Mouse (Mus musculus) heart, postnatal 0 days (tissue): ENCODE data around the gene Coa5. TPM values are rescaled to one million over a fixed set of nuclear protein-coding genes. Genes with fewer than 3 reads are reported as not detected.

Experiments
- ATAC-seq: fragments of 200-750 bp; cut with Nextera tagmentation; 2 replicates; pipeline ENCODE4 v1.8.0; 2017; ENCODE audit warnings: low read depth, moderate number of reproducible peaks, moderate library complexity; ENCODE audit not compliant: insufficient read depth
- DNase-seq: peaks from one replicate; pipeline ENCODE4 v3.0.0-alpha.2; 2016; ENCODE audit warnings: low spot score
- H3K27ac ChIP-seq: fragments of 300-500 bp; sonication (generic); 2 replicates; pipeline ENCODE4 v1.5.1; 2014; ENCODE audit warnings: low read depth, mild to moderate bottlenecking
- H3K27me3 ChIP-seq: fragments of 300-500 bp; sonication (generic); 2 replicates; pipeline ENCODE4 v1.6.1; 2014; ENCODE audit warnings: low read length, mixed read lengths; ENCODE audit not compliant: control insufficient read depth, insufficient read depth
- H3K36me3 ChIP-seq: fragments of 300-500 bp; sonication (generic); replicated peaks from 2 replicates; pipeline ENCODE4 v1.6.1; 2014; ENCODE audit warnings: low read length, mixed read lengths; ENCODE audit not compliant: control insufficient read depth, insufficient read depth
- H3K4me1 ChIP-seq: fragments of 300-500 bp; sonication (generic); 2 replicates; pipeline ENCODE4 v1.6.1; 2014; ENCODE audit warnings: antibody characterized with exemption; ENCODE audit not compliant: control insufficient read depth, insufficient read depth
- H3K4me2 ChIP-seq: fragments of 300-500 bp; sonication (generic); 2 replicates; pipeline ENCODE4 v1.6.1; 2014; ENCODE audit warnings: low read depth, mild to moderate bottlenecking, low read length, moderate library complexity
- H3K4me3 ChIP-seq: fragments of 300-500 bp; sonication (generic); 2 replicates; pipeline ENCODE4 v1.5.1; 2014; ENCODE audit warnings: low read depth, low read length
- H3K9ac ChIP-seq: fragments of 300-500 bp; sonication (generic); replicated peaks from 2 replicates; pipeline ENCODE4 v1.6.1; 2014; ENCODE audit warnings: low read depth, low read length, mixed read lengths
- H3K9me3 ChIP-seq: fragments of 300-500 bp; sonication (generic); replicated peaks from 2 replicates; pipeline ENCODE4 v1.6.1; 2016; ENCODE audit warnings: low read length; ENCODE audit not compliant: control insufficient read depth
- CTCF ChIP-seq: IDR thresholded peaks from 2 replicates; pipeline ENCODE4 v1.5.1; 2016; ENCODE audit warnings: antibody characterized with exemption, control low read depth, low read depth
- EP300 ChIP-seq: IDR thresholded peaks from 2 replicates; pipeline ENCODE4 v1.6.1; 2016; ENCODE audit warnings: antibody characterized with exemption, low read depth
- WGBS: fragments of 180-500 bp; shearing (Covaris S2); extraction: QIAGEN DNeasy Blood & Tissue Kit; methylation state at CpG from one replicate; pipeline ENCODE4 v1.1.7; 2014; 5-methylcytosine and 5-hydroxymethylcytosine counted together
- polyA plus RNA-seq: library from polyadenylated mRNA; unstranded; fragments of >200 nt; fragmentation: Nextera tagmentation; extraction: Ambion mirVana; gene quantifications from 2 replicates; pipeline ENCODE4 v1.2.1, GENCODE M21; 2015
- total RNA-seq: library from RNA; depleted of rRNA; stranded (reverse); fragments of >200 nt; gene quantifications from 2 replicates; pipeline ENCODE4 v1.2.3, GENCODE M21; 2014; ENCODE audit warnings: low replicate concordance

Gene Coa5
- total and polyA plus RNA-seq, 2 experiments from 2014 or later, result 60.1 to 65.0 TPM

GRCm38 (mm10) chr1:37407228-37407627 lies 22.7 kb downstream of the Coa5 start:
- ATAC-seq (no peak), DNase-seq (no peak)
- 79% methylated on average over 8 of the region's 8 CpGs for WGBS
- H3K36me3 ChIP-seq, result 0 out of 2 replicates have a peak, but pooled peaks cover 9% of the 10 kb centered on the region
- H3K4me2 ChIP-seq, result no peak overlapping the region
- no peaks in the 10 kb centered on the region for H3K9me3 ChIP-seq
- TF ChIP-seq EP300 (no peak), CTCF (no peak)
- H3K27me3 ChIP-seq, result no peaks in the 10 kb centered on the region
- H3K4me1 ChIP-seq, result no peaks in the 10 kb centered on the region
- no peak overlapping the region for H3K4me3 ChIP-seq
- no peak overlapping the region for H3K9ac ChIP-seq
- no peak overlapping the region for H3K27ac ChIP-seq

- Histone ChIP-seq H3K27me3 (no peaks in the 10 kb centered on the region), H3K9ac (no peak overlapping the region), H3K4me1 (no peaks in the 10 kb centered on the region), H3K9me3 (no peaks in the 10 kb centered on the region), H3K4me2 (no peak overlapping the region), H3K36me3 (0 out of 2 replicates have a peak, but pooled peaks cover 9% of the 10 kb centered on the region), H3K4me3 (no peak overlapping the region), H3K27ac (no peak overlapping the region)
- 80% methylated on average over 2 of the region's 2 CpGs for WGBS
- ATAC-seq (no peak), DNase-seq (no peak)
- TF ChIP-seq EP300 (no peak), CTCF (no peak)
Measured at GRCm38 (mm10) chr1:37405137-37405536, 24.8 kb downstream of the Coa5 start.

GRCm38 (mm10) chr1:37401687-37402086 lies 28.2 kb downstream of the Coa5 start:
- TF ChIP-seq EP300 (no peak), CTCF (peak; percentile 83)
- peak; percentile 57 for DNase-seq

GRCm38 (mm10) chr1:37399734-37400133 lies 30.2 kb downstream of the Coa5 start:
- H3K4me3 ChIP-seq, result no peak overlapping the region
- no peak overlapping the region for H3K27ac ChIP-seq
- no peaks in the 10 kb centered on the region; the same call in 1 of the 2 replicates for H3K4me1 ChIP-seq
- no peaks in the 10 kb centered on the region for H3K9me3 ChIP-seq
- WGBS, result 39% methylated on average over 8 of the region's 8 CpGs
- H3K9ac ChIP-seq, result no peak overlapping the region
- no peak for TF ChIP-seq EP300
- no peak for TF ChIP-seq CTCF
- ATAC-seq (peak; percentile 50; the same call in 1 of the 2 replicates), DNase-seq (peak; percentile 30)
- H3K4me2 ChIP-seq, result 0 out of 2 replicates have a peak overlapping the region, but pooled peaks have one; percentile 13
- H3K36me3 ChIP-seq, result peaks cover 15% of the 10 kb centered on the region
- no peaks in the 10 kb centered on the region for H3K27me3 ChIP-seq

More at GRCm38 (mm10) chr1:37401687-37402086, 28.2 kb downstream of the Coa5 start:
- no peak overlapping the region for H3K27ac ChIP-seq
- H3K9me3 ChIP-seq, result no peaks in the 10 kb centered on the region
- H3K4me2 ChIP-seq, result no peak overlapping the region
- no peak overlapping the region for H3K4me3 ChIP-seq
- H3K36me3 ChIP-seq, result peaks cover 5% of the 10 kb centered on the region
- WGBS, result 44% methylated on average over 4 of the region's 4 CpGs
- peak; percentile 39; the same call in 1 of the 2 replicates for ATAC-seq
- H3K27me3 ChIP-seq, result no peaks in the 10 kb centered on the region
- no peak overlapping the region for H3K9ac ChIP-seq
- no peaks in the 10 kb centered on the region; the same call in 1 of the 2 replicates for H3K4me1 ChIP-seq

- no peaks in the 10 kb centered on the region; the same call in 1 of the 2 replicates for H3K4me1 ChIP-seq
- TF ChIP-seq EP300, result no peak
- no peak for TF ChIP-seq CTCF
- DNase-seq, result no peak
- H3K9ac ChIP-seq, result no peak overlapping the region
- H3K27me3 ChIP-seq, result no peaks in the 10 kb centered on the region
- no peak overlapping the region for H3K27ac ChIP-seq
- no peaks in the 10 kb centered on the region for H3K9me3 ChIP-seq
- H3K4me3 ChIP-seq, result no peak overlapping the region
- no peak overlapping the region for H3K4me2 ChIP-seq
- H3K36me3 ChIP-seq, result peaks cover 12% of the 10 kb centered on the region
- ATAC-seq, result no peak
- 60% methylated on average over 3 of the region's 3 CpGs for WGBS
Measured at GRCm38 (mm10) chr1:37398961-37399360, 30.9 kb downstream of the Coa5 start.

- Histone ChIP-seq H3K9me3 (no peaks in the 10 kb centered on the region), H3K9ac (no peak overlapping the region), H3K27me3 (no peaks in the 10 kb centered on the region), H3K4me1 (no peaks in the 10 kb centered on the region; the same call in 1 of the 2 replicates), H3K4me2 (no peak overlapping the region), H3K4me3 (no peak overlapping the region), H3K27ac (no peak overlapping the region), H3K36me3 (peaks cover 12% of the 10 kb centered on the region)
- DNase-seq, result no peak
- ATAC-seq, result no peak
- TF ChIP-seq CTCF, result no peak
- 89% methylated on average over 1 of the region's 1 CpGs for WGBS
Measured at GRCm38 (mm10) chr1:37396481-37396880, 33.4 kb downstream of the Coa5 start.
